Mouse (Mus musculus): ENCODE data around the gene Naa30. TPM values are rescaled to one million over a fixed set of nuclear protein-coding genes. Genes with fewer than 3 reads are reported as not detected.
"Not testable (repeated sequence)": the region's sequence is repeated elsewhere in the genome, so short reads cannot be mapped to it uniquely, and the experiment has no call there.

Gene Naa30
- total RNA-seq (2015; ENCODE audit: low replicate concordance) (6.9 and 15.6 TPM in 2 replicates), total RNA-seq (2017; ENCODE audit: low replicate concordance) (8.4 and 13.1 TPM in 2 replicates)

DNA sequence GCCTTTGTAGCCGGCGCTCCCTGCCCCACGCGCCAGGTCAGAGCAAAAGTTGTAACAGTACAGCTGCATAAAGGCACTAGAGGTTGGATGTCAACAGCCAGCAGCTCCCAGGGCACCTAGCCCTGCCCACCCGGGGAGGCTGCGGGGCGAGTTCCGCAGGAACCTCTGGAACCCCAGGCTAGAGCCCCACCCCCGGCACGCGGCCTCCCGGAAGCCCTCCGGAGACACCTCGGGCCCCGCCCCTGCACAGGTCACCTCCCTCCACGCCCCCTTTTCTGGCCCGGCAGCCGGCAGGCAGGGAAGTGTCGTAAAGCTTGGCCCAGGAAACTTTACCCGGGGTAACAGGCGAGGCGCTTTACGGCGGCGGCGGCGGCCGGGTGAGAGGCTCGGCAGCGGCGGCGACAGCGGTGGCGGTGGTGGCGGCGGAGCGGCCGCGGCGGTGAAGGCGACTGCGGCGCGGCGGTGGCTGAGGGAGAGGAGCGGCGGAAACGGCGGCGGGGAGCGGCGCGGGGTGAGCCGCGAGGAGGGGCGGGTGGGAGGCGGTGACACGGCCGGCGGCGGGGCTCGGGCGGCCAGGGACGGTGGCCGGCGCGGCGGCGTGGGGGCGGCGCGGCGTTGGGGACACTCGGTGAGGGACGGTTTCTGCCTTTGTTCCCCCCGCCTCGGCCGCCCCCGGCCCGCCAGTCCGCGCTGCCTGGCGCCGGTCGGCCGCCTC lies at the start of gene Naa30:
Gene Naa30 (plus strand): TSS at position 360 of the 715 bp plus-strand sequence.
- ATAC-seq (replicated peaks; ENCODE audit: low FRiP score, poor library complexity, severe bottlenecking), result peak; percentile 97

DNA sequence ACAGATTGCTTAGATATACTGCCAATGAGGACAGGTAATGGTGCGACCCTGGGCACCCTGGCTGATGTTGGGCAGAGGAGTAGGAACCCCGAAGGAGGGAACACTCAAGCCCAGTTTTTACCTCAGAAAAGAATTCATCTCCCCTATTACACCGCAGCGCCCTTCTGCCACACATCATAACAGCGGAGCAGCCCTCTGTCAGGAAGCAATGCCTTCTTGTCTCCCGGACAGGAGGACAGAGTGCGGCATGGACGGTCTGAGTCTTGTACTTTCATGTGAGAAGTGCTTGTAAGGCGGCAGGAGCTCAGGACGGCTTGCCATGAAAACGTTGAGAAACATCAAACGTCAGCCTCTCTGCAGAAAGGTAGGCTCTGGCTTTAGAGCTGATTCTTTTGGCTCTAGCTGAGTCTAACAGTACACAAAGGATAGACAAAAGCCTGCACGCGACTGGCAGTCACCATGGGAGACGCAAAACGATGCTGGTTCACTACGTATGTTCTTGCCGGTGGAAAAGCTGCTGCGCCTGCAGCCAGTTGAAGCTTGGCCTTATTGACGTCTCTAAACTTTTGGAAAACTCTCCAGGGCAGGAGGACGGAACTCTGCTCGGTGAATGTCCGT lies 44.8 kb upstream of the Naa30 start:
- no peak for ATAC-seq (replicated peaks; ENCODE audit: low FRiP score, poor library complexity, severe bottlenecking)

DNA sequence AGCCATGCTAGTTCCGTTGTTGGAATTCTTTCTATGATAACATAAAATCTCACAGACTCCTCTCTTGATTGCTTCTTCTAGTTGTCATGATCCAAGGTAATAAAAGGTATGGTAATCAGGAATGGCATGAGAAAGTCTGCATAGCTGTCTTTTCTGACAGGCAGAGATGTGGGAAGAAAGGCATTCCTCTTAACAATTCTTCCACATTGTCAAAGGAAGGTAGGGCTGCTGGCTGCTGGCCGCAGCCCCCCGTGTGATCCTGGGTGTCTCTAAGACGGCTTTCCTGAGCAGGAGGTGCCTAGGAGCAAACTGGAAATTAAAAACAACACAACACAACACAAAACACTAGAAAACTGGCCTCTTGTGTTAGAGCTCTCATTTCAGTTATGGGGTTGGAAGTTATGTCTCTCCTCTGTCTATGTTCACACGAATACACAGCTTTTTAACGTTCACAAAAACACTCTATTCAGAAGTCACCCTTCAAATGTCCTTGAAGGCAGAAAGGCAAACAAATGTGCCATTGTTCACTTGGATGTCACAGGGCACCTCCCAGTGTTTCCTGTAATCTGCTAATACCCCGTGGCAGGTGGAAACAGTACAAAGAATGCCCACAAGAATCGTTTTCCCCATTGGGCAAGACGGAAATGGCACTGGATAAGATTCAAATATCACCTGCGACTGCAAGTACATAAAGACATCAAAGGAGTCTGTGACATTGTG lies 43.3 kb upstream of the Naa30 start:
- no peak for ATAC-seq (replicated peaks; ENCODE audit: low FRiP score, poor library complexity, severe bottlenecking)

DNA sequence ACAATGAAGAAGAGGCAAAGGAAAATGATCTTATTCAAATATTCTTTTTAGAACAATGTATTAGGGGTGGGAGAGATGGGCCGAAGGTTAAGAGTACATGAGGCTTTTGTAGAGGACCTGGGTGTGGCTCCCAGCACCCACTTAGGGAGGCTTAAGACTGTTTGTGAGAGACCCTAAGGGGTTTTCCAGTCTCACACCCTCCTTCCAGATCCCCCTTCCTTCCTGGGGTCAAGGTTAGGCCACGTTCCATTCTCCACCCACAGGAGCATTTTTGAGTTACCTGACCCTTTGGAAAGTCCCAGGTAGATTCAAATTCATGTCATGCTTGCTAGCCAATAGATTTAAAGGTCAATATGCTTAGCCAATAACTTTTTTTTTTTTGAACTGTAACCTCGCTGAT lies 39.6 kb upstream of the Naa30 start:
- no peak for ATAC-seq (replicated peaks; ENCODE audit: low FRiP score, poor library complexity, severe bottlenecking)

DNA sequence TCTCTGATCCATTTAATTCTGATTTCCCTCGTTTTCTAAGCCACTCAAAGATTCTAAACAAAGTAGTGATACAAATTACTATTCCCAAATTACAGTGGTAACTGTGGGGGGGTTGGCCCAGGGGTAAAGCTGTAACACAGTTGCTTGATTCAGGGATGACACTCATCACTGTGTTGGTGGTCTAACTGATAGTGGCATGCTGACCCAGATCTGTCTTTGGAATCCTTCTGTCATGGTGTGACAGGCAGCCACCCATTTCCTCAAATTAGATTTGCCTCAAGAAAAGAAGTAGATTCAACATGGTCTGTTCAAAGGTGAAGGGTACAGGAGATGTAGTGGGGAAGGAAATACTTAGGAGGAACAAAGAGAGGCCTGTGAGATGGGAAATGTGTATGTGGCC lies 33.9 kb upstream of the Naa30 start:
- no peak for ATAC-seq (replicated peaks; ENCODE audit: low FRiP score, poor library complexity, severe bottlenecking)

DNA sequence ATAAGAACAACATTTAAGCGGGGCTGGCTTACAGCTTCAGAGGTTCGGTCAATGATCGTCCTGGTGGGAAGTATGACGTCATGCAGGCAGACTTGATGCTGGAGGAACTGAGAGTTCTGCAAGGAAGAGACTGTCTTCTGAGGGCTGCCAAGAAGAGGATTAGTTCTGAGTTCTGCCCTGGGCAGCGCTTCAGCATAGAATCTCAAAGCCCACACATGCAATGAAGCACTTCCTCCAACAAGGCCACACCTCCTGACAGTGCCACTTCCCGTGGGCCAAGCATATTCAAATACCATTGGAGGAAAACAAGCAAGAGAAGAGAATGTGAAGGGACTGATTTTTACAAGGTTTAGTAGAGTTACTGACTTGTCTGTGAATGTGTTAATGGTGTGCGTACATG lies 31.3 kb upstream of the Naa30 start:
- ATAC-seq (replicated peaks; ENCODE audit: low FRiP score, poor library complexity, severe bottlenecking), result no peak

DNA sequence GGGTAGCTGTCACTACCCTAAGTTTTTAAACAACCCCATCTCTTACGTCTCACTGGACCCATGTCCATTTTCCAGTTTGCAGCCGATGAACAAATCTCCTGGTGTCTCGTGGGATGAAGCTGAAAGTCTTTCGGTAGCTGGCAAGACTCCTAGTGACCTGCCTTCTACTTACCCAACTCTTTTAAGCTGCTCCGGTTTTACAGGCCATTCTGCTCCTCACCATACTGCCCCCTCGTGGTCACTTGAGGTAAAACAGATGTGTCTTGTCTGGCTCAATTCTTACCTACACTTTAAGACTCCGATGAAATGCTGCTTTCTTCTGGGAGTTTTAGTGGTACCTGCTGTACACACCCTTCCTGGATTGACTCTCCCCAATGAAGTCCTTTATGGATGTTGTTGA lies 18.2 kb upstream of the Naa30 start:
- ATAC-seq (replicated peaks; ENCODE audit: low FRiP score, poor library complexity, severe bottlenecking), result peak; percentile 83

DNA sequence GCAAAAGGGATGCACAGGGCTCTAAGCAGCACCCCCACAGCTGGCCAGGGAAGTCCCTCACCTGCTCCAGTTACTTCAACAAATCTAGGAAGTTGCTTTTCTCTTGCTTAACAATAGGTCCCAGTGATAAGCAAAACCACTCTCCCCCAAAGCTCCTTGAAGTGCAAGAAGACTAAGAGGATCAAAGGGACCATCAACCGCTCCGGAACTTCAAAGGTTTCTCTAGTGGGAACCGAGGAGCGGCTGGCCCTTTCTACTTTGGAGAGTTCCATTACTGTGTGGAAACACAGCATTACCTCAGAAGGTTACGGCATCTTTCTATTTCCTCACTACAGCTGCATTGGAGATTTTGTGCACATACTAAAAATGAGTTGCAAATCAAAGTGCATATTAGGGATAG lies 16.5 kb upstream of the Naa30 start:
- no peak for ATAC-seq (replicated peaks; ENCODE audit: low FRiP score, poor library complexity, severe bottlenecking)

DNA sequence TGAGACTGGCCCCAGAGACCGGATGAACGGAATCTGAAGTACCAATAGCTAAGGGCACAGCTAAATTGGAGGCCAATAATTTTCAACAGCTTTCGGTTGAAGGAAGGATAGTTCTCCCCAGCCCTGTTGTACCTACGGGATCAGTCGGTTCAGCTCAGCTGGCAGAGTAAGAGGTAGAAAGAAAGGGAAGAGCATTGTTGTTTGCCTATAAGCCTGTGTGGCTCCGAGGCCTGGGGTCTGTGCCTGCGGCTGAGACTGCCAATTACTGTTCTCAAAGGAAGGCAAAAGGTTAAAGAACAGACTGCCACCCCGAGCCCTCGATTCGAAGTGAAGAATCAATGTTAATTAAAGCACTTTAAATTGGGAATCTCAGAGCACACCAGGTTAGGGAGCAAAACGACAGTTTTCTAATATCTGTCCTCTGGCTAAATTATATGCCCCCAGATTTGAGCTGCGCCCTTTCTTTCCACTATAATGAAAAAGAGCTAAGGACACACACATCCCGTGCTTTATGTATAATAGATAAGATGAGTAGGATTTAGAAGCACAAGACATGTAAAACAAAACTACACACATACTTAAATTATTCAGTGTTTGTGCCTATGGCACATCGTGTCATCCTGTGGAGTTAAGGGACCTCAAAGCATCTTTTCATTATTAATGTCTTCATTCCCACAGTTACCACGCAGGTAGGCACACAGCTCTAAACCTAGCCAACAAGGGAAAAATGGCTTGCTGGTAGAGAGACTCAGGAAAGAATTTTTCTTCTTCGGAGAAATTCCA lies 13.7 kb upstream of the Naa30 start:
- ATAC-seq (replicated peaks; ENCODE audit: low FRiP score, poor library complexity, severe bottlenecking), result no peak

DNA sequence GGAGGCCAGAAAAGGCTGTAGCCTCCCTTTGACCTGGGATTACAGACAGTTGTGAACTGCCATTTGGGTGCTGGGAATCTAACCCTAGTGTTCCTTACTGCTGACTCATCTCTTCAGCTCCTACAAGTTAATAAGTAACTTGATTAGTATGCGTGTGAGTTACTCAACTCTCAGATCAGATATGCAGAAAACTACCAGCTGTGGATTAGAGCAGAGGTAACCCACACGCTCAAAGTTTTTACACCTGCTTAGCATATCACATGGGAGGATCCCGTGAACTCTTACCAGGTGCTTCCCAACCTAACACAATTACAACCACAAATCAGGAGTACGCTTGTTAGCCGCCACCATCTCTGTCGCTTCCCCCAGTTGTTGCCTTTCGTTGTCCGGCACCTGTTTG lies 740 bp upstream of the Naa30 start:
- no peak for ATAC-seq (replicated peaks; ENCODE audit: low FRiP score, poor library complexity, severe bottlenecking)

DNA sequence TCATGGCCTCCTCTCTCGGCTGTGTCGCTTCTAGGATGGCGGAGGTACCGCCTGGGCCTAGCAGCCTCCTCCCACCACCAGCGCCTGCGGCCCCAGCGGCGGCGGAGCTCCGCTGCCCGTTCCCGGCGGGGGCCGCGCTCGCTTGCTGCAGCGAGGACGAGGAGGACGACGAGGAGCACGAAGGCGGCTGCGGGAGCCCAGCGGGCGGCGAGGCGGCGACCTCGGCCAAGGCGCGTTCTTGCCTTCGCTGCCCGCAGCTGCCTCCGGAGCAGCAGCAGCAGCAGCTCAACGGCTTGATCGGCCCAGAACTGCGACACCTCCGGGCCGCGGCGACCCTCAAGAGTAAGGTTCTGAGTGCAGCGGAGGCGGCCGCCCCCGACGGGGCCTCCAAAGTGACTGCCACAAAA lies 559 bp downstream of the Naa30 start:
- ATAC-seq (replicated peaks; ENCODE audit: low FRiP score, poor library complexity, severe bottlenecking), result peak; percentile 59

DNA sequence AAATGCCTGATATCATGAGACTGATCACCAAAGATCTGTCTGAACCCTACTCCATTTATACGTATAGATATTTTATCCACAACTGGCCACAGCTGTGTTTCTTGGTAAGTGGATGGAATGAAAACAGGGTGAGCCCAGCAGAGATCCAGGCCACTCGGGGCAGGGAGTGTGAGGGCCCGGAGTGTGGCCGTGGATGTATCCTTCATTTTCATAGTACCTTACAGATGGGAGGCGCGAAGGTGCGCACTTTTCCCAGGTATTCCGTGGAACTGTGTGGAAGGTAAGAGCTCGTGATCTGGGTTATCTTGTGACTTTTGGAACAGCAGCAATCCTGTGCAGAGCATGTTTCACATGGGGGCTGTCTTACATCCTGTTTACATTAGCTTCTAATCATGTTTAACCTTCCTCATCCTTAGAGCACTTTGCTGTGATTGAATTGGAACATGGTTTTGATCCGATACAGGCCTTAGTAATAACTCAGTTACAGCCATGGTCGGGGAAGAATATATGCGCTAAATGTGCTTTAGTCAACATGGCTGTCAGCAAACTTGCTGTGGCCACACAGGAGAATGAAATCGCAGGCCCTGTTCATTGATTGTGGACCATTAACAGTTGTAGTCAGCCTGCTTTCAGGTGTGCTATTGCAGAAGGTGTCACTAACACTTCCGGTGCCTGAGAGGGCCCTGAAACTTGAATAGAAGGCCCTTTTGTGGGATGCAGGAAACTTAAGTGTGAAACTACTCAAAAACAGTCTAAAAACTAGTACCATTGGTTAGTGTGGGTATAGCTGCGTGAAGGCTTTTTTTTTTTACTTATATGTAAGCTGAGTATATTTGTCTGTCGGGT lies 1.5 kb downstream of the Naa30 start:
- 0 out of 2 replicates have a peak, but pooled peaks have one; percentile 11 for ATAC-seq (replicated peaks; ENCODE audit: low FRiP score, poor library complexity, severe bottlenecking)

DNA sequence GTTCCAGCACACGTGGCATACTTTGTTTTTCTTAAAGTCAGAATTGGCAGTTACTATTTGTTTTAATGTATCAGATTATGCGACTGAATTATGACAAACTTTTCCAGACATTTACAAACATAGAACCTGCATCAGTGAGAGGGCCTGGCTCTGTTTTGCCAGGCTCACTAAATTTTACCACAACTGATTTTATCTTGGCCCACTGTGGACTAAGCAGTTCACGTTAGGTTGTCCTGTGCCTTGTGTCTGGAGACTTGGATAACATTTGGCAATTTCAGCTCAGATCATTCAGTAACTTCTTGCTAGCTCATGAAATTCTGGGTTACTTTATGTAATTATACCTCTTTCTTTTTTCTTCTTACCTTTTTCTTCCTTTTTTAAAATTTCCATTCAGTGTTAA lies 7.7 kb downstream of the Naa30 start:
- ATAC-seq (replicated peaks; ENCODE audit: low FRiP score, poor library complexity, severe bottlenecking), result no peak

DNA sequence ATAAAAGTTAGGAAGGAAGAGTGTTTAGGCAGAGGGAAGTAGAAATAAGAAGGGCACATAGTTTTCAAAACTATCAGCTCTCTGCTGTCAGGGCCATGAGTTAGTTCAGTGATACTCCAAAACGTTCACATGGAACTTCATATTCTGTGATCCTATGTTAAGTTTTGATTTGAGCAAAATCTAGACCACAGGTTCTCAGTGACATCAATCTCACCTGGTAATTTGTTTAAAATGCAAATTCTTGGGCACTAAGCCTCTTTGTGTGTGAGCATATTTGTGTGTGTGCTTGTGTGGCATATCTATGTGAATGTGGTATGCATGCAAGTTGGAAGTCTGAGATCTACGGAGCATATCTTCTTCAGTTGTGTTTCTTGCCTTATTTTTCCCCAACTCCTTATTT lies 14.2 kb downstream of the Naa30 start:
- ATAC-seq (replicated peaks; ENCODE audit: low FRiP score, poor library complexity, severe bottlenecking), result no peak

DNA sequence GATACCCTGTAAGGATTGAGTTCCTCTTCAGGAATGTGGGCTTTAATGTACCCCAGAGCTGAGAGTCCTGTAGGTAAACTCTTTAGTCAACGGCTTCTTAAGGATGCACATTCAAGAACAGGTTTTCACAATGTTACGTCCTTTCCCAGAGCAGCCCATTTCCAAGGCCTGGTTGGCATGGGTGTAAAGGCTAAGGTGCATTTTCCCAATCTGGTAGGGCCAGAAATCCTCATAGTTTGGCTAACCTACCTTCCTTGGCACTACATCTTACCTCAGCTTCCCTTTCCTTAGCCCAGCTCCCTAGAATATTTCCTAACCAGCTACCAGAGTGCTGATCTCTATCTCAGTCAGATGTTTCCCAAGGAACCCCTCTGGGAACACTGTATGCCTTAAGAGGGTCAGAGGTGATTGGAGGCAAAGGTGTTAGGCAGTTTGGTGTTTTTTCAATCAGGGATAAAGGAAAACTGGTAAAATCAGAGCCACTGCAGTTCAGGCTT lies 25.1 kb downstream of the Naa30 start:
- no peak for ATAC-seq (replicated peaks; ENCODE audit: low FRiP score, poor library complexity, severe bottlenecking)

DNA sequence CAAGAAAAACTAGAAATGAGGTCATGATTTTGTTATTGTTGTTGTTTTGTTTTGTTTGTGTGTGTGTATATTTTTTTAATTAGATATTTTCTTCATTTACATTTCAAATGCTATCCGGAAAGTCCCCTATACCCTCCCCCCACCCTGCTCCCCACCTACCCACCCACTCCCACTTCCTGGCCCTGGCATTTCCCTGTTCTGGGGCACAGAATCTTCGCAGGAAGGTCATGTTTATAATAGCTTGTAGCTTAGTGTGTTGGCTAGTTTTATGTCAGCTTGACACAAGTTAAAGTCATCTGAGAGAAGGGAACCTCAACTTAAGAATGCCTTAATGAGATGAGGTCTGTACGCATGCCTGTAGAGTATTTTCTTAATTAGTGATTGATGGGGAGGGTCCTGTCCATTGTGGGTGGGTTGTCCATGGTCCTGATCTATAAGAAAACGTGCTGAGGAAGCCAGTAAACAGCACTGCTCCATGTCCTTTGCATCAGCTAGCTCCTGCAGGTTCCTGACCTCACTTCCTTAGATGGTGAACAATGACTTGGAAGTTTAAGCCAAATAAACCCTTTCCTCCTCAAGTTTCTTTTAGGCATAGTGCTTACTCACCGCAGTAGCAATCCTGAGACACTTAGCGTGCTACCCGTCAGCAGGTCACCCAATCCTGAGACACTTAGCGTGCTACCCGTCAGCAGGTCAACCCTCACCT lies 29.2 kb downstream of the Naa30 start:
- ATAC-seq (replicated peaks; ENCODE audit: low FRiP score, poor library complexity, severe bottlenecking), result no peak

DNA sequence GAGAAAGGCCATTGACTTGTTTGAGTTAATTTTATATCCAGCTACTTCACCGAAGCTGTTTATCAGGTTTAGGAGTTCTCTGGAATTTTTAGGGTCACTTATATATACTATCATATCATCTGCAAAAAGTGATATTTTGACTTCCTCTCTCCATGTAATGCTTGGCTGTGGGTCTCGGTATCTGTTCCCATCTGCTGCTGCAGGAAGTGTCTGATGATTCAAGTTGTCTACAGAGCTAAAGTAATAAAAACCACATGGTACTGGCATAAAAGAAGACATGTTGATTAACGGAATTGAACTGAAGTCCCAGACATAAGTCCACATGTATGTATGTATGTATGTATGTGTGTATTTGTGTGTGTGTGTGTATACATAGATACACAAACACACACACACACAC lies 38.2 kb downstream of the Naa30 start:
- ATAC-seq (replicated peaks; ENCODE audit: low FRiP score, poor library complexity, severe bottlenecking), result not testable (repeated sequence)

DNA sequence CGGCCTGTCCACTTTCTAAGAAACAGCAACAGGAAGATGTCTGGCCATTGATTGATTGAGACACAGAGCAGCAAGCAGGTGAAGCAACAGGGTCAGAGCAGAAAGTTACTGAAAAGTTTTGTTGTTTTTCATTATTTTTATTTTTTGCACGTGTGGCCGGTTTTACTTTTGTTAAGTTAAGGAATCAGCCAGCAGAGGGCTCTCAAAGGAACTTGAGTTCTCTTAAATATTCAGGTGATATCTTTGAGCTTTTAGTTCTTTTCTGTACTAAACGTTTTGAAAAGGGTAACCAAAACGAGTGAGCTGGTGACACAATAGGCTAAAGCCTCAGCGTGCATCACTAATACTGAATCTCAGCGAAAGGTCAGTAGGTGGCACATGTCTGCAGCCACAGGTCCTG lies 46.7 kb downstream of the Naa30 start:
- no peak for ATAC-seq (replicated peaks; ENCODE audit: low FRiP score, poor library complexity, severe bottlenecking)
